Mouse (Mus musculus) layer of hippocampus, postnatal 14 days (tissue): Measurements from ENCODE around the gene Trpc4ap. TPM values are rescaled to one million over a fixed set of nuclear protein-coding genes. Genes with fewer than 3 reads are reported as not detected.

Source experiments
- DNase-seq, 2 experiments: peaks; one replicate each; pipeline ENCODE4 v3.0.0; 2021 to 2022; ENCODE audit warnings: low spot score in 2 of 2, mixed read lengths in 1 of 2
- total RNA-seq, 2 experiments: library from RNA; stranded (reverse); gene quantifications; 2 replicates each; pipeline ENCODE4 v1.2.3; 2021

Trpc4ap gene
- total RNA-seq, 2 experiments from 2014 or later: 149 to 156 TPM

DNA sequence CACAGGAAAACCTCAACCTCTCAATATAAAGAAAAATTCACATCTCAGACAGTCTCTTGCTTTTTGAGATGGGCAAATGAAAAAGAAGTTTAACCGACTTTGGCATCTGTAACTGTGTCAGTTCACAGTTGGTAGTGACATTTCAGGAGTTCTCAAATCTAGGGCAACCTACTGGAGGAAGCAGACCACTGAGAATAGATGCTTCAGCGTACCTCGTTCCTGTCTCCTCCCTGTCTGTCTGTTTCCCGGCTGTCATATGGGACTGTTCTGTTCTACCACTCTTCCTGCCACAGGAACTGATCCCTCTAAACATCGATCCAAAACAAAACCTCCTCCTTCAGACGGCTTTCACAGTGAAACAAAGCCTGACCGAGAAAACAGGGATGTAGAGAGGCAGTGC, 46.4 kb downstream of the Trpc4ap start:
- no peak for DNase-seq

DNA sequence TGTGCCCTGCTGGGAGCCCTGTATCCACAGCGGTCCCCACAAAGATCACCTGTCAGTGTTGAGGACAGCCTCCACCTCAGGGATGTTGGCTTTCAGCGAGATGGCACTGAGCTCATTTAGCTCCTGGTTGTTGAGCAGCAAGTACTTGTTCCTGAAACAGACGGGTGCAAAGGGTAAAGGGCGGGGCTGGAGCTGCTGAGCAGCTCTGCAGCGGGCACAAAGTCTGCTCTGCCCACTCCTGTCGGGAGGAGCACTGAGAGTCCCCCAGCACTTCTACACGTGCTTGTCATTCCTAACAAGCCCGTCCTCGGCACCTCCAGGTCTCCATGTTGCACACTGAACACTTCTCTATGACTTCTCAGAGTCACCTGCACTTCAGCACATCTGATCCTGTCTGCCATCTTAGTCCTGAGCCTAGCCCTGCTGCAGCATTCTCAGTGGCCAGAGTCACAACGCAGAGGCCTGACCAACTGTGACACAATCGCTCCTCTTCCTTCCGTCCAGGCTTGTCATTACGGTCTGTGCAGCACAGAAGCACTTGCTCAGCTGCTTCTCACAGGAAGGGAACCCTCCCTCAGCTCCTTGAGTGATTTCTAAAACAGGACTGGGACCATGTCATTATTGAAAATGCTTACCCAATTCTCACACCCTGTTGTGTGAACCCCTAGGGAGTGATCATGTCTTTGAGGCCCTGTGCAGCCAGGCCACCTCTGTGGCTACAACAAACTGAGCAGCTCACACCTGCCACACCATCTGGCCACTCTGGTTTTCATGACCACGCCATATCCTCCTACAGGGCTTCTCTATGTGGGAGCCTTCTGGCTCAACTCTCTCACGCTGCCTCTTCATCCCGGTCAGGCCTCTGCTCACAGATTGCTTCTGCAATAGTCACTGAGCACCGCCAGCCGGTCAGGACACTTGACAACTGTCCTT, 50.4 kb downstream of the Trpc4ap start:
- no peak for DNase-seq

GRCm38 (mm10) chr2:155640656-155641055, 51.5 kb downstream of the Trpc4ap start:
- peak; percentile 61 to 79 for DNase-seq

DNA sequence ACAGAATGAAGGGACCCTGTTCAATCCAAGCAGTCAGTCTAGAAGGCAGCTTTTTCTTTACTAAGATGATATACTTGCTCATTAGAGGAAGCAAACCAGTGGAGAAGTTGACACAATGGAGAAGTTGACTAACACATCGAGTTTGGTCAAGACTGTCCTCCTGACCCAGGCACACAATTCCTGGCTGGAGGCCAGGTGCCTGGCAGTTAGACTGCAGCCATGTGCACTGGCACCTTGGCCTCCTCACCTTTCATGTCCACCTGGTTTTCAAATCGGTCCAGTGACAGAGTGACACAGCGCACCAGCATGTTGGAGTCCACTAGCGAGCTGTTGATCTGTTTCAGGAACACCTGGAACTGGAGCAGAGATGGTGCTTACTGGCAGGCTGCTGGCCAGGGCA, 54.8 kb downstream of the Trpc4ap start:
- no peak for DNase-seq

DNA sequence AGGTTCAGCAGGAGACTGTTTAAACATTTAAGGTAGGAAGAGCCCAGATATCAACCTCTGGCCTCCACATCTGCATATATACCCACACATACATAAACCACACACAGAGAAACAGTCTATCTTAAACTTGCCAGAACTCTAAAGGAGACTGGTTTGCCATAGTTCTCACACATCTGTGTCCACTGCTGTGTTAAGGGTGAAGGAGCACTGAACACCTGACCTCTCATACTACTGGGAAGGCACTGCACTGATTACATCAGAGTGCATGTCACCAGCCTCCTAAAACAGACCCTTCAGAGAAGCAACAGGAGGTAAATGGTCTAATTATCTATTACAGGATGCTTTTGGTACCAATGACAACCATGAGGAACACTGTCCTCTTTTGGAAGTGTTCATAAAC, 55.3 kb downstream of the Trpc4ap start:
- DNase-seq: no peak

DNA sequence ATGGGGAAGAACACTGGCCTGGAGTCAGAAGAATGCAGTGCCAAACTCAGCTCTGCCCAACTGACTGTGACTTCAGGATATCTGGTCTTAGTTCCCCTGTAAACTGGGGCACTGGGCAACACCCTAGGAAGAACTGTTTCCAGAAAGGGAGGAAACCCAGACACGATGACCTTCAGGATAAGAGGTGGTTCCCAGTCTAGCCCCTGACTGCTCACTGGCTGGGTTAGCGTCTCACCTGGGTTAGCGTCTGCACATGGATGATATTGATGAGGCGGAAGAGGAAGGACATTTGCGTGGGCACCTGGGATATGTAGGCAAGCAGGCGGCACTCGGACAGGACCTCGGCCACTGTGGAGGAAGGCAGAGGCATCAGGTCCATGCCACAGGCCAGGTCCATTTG, 56.2 kb downstream of the Trpc4ap start:
- no peak for DNase-seq

DNA sequence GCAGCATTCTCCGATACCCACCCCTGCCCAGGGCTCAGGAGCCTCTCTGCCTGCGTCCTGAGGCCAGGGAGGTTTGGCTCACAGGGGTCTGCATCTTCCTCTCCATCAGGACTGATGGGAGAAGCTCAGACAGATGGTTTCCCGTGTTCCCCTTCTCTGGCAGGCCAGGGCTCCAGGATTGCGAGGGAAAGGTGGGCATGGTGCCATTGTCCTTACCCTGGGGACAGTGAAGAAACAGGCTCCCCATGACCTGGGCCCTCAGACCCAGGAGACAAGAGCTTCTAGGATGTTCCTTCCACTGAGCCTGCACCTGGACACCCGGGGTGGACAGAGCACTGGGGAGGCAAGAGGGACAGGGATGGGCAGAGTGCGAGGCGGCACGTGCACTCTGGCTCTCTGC, 57.6 kb downstream of the Trpc4ap start:
- no peak for DNase-seq

DNA sequence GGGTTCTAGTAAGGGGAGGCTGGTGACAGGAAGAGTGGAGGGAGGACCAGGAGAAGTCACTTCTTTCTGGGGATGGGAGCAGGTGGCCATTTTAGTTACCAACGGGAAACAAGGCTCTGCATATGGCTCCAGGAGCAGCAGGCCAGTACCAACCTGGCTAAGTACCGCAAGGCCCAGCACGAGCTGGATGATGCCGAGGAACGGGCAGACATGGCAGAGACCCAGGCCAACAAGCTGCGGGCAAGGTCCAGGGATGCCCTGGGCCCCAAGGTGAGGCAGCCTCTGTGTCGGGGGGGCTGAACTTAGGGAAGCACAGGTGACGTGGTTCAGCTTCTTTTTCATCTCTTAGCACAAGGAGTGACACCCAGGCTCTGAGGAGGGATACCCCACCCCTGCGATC, 58.5 kb downstream of the Trpc4ap start:
- no peak for DNase-seq

GRCm38 (mm10) chr2:155633121-155633520, 59.1 kb downstream of the Trpc4ap start:
- DNase-seq: no peak

DNA sequence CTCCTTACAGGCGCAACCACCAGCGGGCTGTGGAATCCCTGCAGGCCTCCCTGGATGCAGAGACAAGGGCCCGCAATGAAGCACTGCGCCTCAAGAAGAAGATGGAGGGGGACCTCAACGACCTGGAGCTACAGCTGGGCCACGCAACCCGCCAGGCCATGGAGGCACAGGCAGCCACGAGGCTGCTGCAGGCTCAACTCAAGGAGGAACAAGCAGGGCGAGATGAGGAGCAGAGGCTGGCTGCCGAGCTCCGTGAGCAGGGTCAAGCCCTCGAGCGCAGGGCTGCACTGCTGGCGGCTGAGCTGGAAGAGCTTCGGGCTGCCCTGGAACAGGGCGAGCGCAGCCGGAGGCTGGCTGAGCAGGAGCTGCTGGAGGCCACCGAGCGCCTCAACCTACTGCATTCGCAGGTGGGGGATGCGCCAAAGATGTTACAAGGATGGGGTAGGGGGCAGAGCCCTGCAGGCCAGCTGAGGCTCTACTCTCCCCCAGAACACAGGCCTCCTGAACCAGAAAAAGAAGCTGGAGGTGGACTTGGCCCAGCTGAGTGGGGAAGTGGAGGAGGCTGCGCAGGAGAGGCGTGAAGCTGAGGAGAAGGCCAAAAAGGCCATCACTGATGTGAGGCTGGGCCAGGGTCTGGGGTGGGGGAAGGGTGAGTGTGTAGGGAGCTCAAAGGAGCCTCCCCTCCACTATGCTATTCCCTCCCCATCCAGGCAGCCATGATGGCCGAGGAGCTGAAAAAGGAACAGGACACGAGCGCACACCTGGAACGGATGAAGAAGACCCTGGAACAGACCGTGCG, 59.8 kb downstream of the Trpc4ap start:
- no peak for DNase-seq

DNA sequence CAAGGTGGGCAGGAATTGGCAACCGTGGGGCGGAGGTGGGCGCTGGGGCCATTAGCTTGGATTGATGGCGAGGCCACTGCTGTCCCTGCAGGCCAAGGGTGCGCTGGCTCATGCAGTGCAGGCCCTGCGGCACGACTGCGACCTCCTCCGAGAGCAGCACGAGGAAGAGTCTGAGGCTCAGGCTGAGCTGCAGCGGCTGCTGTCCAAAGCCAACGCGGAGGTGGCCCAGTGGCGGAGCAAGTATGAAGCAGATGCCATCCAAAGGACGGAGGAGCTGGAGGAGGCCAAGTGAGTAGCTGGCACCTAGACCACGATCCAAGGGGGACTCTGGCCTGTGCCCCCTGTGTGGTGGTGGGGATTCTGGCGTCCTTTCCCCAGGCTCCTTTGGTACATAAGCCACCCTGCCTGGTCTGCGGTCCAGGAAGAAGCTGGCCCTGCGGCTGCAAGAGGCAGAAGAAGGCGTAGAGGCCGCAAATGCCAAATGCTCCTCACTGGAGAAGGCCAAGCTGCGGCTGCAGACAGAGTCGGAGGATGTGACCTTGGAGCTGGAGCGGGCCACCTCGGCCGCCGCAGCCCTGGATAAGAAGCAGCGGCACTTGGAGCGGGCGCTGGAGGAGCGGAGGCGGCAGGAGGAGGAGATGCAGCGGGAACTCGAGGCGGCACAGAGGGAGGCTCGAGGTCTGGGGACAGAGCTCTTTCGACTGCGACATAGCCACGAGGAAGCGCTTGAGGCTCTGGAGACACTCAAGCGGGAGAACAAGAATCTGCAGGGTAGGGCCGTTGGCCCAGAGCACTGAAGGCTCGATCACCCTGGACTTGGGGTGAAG, 61.4 kb downstream of the Trpc4ap start:
- DNase-seq: no peak

GRCm38 (mm10) chr2:155630153-155630552, 62.0 kb downstream of the Trpc4ap start:
- no peak for DNase-seq

DNA sequence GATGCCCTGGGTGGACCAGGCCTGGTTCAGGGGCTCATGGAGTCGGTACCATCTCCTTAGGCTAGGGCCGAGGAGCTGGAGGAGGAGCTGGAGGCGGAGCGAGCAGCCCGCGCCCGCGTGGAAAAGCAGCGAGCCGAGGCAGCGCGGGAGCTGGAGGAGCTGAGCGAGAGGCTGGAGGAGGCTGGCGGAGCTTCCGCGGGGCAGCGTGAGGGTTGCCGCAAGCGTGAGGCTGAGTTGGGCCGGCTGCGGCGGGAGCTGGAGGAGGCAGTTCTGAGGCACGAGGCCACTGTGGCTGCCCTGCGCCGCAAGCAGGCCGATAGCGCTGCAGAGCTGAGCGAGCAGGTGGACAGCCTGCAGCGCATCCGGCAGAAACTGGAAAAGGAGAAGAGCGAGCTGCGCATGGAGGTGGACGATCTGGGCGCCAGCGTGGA, 62.9 kb downstream of the Trpc4ap start:
- no peak for DNase-seq

- no peak for DNase-seq
These were observed 63.7 kb downstream of the Trpc4ap start for GRCm38 (mm10) chr2:155628519-155628918.

DNA sequence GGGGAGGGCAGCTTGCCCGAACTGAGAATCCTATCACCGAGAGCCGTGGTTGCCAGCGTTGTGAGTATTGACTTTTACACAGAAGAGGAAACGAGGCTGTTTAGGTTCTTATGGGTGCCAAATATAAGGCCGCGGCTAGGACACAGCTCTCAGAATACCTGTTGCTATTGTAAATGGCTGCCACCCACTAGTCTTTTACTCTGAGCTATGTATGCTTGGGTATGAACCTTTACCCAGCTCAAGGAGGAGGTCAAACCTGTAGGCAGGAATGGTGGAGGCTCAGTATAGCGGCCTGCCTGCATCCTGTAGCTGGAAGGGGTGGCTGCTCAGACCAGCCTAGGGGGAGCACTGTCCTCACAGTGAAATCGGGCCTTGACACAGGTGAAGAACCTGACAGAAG, 64.1 kb downstream of the Trpc4ap start:
- DNase-seq: no peak

DNA sequence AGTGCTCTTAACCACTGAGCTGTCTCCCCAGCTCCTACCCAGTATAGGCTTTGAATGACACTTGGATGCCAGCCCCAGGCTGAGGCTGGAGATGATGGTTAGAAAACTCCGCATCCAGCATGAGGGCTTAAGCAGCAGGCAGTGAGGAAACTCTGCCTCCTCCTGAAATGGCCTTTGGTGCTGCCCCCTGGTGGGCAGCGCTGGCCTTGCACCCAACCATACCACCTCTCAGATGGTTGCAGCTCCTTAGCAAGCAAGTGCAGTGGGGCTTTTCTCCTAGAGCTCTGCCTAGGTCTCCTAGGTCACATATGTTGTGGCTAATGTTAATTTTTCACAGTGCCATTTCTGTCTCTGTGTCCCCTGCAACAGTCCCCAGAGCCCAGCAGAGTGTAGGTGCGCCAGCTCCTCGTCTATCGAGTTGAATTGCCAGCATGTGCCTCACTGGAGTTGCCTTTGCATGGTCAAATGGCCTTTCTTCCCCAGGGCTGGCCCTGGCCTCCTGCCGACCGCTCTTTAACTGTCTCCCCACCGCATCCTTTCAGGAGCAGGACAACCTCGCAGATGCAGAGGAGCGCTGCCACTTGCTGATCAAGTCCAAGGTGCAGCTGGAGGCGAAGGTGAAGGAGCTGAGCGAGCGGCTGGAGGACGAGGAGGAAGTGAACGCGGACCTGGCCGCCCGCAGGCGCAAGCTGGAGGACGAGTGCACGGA, 65.0 kb downstream of the Trpc4ap start:
- peak; percentile 68 to 76 for DNase-seq

- no peak for DNase-seq
These were observed 65.9 kb downstream of the Trpc4ap start for GRCm38 (mm10) chr2:155626277-155626676.

GRCm38 (mm10) chr2:155624730-155625129, 67.5 kb downstream of the Trpc4ap start:
- no peak for DNase-seq

- DNase-seq: no peak
These were observed 68.2 kb downstream of the Trpc4ap start for GRCm38 (mm10) chr2:155623996-155624395.

GRCm38 (mm10) chr2:155622606-155623005, 69.6 kb downstream of the Trpc4ap start:
- DNase-seq: no peak

- DNase-seq: peak; percentile 82 to 89
These were observed 72.4 kb downstream of the Trpc4ap start for GRCm38 (mm10) chr2:155619817-155620216.
